Mouse (Mus musculus) liver, embryonic 14.5 days (tissue): Measurements from ENCODE around the gene Kcnq2.

Experiments used
- CTCF ChIP-seq: IDR thresholded peaks from 2 replicates; pipeline ENCODE4 v1.5.1; 2016; ENCODE audit warnings: antibody characterized with exemption, low read depth, control low read depth
- EP300 ChIP-seq: IDR thresholded peaks from 2 replicates; pipeline ENCODE4 v1.6.1; 2016; ENCODE audit warnings: antibody characterized with exemption, low read depth

DNA sequence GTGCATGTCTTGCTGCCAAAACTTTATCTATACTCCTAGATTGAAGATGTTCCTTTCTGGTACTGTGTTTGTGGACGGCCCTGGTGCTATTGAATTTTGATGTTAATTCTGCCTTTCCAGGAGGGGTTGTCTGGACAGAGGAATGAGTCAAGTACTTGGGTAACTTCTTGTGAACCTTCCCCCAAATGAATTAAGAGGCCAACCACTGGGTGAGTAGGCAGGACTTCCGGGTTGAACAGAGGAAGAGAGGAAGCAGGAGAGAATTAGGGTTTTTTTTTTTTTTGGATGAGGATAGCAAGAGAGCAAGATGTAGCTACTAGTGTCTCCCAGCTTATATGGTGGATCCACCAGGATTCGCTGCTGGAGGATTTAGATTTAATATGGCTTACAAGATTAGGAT, 42.9 kb upstream of the Kcnq2 start:
- TF ChIP-seq EP300 (no peak), CTCF (no peak)
